Mouse (Mus musculus) gastrocnemius, postnatal 36 days (tissue): ENCODE data around the gene Slc7a11. TPM values are rescaled to one million over a fixed set of nuclear protein-coding genes. Genes with fewer than 3 reads are reported as not detected.

Source experiments
- DNase-seq, 2 experiments: peaks; one replicate each; pipeline ENCODE4 v3.0.0; 2022
- intact Hi-C: fragments of 180-260 bp; cut with DNase I; formaldehyde crosslinking; loops from one replicate; pipeline ENCODE4 v1.15.1; 2025
- total RNA-seq, 2 experiments: library from RNA; stranded (reverse); gene quantifications; 2 replicates each; pipeline ENCODE4 v1.2.3; 2021

The Slc7a11 gene
- total RNA-seq, 2 experiments from 2014 or later, result 0.20 to 0.36 TPM

DNA sequence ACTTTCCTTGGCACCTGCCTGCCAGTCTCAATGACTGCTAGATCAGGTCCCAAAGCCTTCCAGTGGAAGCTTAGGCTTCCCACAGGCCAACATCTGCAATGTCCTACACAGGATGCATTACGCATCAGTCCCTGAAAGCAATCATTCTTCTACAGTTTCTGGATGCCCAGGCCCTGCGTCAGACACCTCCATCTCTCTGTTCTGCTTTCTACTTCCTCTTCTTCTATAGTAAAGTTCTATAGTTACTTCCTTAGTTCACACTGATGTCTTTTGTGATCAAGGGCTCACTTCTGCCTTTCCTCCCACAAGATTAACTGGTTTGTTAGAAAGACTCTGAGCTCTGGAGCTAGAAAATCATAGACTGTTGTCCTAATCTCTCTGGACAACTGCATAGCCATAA is 36.6 kb downstream of the Slc7a11 start:
- intact Hi-C loops, result no loop called here
- no peak for DNase-seq

- no peak for DNase-seq
Observed at GRCm38 (mm10) chr3:50405915-50406314, 37.5 kb downstream of the Slc7a11 start.

GRCm38 (mm10) chr3:50388786-50389185 is 54.6 kb downstream of the Slc7a11 start:
- no peak for DNase-seq
- intact Hi-C loops, result loop anchor here (10.0 kb wide), 1 partner anchor 84 kb away; no protein-coding TSS in a partner anchor

More at GRCm38 (mm10) chr3:50405915-50406314, 37.5 kb downstream of the Slc7a11 start:
- intact Hi-C loops, result no loop called here

DNA sequence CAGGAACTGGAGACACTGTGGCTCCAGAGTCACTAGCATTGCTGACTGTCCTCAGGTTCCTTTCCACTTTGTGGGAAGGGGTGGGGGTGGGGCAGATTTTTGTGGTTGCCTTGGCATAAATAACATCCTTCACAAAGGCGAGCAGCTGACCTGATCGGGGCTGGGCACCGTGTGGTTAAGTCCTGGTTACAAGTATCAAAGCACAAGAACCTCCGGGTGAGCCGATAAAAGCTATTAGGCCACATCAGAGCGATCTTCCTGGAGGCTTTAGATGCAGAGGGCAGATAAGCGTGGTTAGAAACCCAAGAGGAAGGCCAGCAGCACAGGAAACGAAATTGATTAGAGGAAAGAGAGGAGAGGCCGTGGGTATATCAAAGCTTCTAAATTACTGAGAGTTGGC is 55.1 kb downstream of the Slc7a11 start:
- intact Hi-C loops, result loop anchor here (10.0 kb wide), 1 partner anchor 83 kb away; no protein-coding TSS in a partner anchor
- no peak for DNase-seq

GRCm38 (mm10) chr3:50387280-50387679 is 56.1 kb downstream of the Slc7a11 start:
- intact Hi-C loops, result loop anchor here (10.0 kb wide), 1 partner anchor 82 kb away; no protein-coding TSS in a partner anchor

DNA sequence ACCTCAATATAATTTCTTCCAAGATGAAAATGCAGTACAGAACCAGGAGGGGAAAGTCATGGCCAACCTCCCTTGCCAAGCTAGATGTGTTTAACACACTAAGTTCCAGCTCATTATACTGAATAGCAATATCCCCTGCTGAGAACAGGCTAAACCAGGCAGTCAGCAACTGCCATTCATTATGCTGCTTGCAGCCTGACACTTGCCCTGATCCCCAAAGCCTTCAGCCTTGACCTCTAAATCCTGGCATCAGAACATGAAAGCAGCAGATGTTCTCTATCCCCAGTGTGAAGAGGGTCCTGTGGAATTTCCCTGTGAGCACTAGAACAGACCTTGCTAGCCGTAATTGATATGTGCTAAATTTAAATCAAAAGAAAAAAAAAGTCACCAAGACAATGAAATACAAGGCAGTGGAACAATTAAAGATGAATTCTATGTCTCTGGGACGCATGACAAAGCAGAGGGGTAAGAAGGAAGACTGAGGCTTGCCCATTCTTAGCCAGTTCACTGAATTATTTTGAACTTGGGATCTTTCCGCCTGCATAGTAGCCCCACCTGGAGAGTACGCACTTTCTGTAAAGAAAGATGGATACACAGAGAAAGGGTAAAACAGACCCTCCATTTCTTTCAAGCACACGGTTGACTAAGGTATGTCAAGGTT is 56.7 kb downstream of the Slc7a11 start:
- intact Hi-C loops, result loop anchor here (10.0 kb wide), 1 partner anchor 82 kb away; no protein-coding TSS in a partner anchor
- DNase-seq, result no peak

More at GRCm38 (mm10) chr3:50387280-50387679, 56.1 kb downstream of the Slc7a11 start:
- DNase-seq, result no peak

- intact Hi-C loops, result loop anchor here (10.0 kb wide), 1 partner anchor 81 kb away; no protein-coding TSS in a partner anchor
- no peak for DNase-seq
Observed at GRCm38 (mm10) chr3:50386066-50386465, 57.3 kb downstream of the Slc7a11 start.

- intact Hi-C loops, result loop anchor here (5.0 to 10.0 kb wide), 3 partner anchors 78 to 740 kb away; no protein-coding TSS in a partner anchor
- no peak for DNase-seq
Observed at GRCm38 (mm10) chr3:50382729-50383128, 60.7 kb downstream of the Slc7a11 start.

DNA sequence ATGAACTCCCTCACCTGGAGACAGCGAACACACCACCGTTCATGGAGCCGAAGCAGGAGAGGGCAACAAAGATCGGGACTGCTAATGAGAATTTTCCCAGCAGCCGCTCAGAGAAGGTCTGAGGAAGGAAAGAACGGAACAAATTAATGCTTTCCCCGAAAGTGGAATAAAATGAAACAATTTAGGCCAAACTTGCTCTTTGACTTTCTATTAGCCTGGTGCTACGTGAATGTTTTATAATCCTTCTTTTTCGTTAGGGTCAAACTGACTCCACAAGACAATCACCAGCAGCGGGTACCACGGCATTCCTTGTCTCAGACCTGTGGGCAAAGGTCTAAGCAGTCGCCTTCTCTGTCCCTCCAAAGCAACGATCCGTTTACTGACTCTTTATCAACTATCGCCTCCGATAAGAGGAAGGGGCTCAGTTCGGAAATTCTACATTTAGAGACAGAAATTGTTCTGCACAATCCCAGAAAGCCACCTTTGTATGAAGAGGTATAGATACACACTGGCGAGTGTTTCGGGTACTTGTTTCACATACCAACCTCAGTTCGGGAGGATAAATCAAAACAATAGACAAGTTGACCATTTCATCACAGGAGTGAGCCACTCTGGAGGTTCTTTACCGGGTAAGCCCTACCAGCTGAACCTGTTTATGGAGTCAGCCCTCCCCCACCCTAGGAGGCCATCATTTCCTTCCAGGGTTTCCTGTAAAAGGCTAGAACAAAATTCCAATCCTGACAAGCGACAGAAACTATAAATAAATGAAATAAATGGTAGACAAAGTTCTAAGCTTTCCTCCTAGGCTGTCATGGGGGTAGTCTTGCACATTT is 61.3 kb downstream of the Slc7a11 start:
- DNase-seq, result no peak
- intact Hi-C loops, result loop anchor here (5.0 to 10.0 kb wide), 3 partner anchors 77 to 740 kb away; no protein-coding TSS in a partner anchor

- DNase-seq, result peak; percentile 43 to 61
- intact Hi-C loops, result loop anchor here (5.0 to 10.0 kb wide), 3 partner anchors 77 to 741 kb away; no protein-coding TSS in a partner anchor
Observed at GRCm38 (mm10) chr3:50381160-50381860, 62.1 kb downstream of the Slc7a11 start.

DNA sequence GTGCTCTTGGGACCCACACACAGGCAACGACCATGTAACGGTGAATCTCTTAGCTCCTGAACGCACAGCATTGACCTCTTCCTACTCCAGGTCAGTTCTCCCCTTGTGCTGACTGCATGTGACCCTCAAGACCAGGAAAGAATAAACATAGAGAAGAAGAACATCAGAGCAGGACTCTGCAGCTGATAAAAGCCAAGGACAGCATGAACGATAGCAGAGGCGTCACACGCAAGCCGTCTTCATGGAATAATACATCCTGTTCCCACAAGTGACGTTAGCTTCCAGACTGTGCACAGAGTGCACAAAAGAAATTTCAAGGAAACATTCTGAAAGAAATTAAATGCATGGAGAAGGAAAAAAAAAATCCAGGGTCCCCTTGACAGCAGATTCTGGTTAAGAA is 63.5 kb downstream of the Slc7a11 start:
- intact Hi-C loops, result loop anchor here (5.0 to 10.0 kb wide), 3 partner anchors 75 to 742 kb away; no protein-coding TSS in a partner anchor
- no peak for DNase-seq

GRCm38 (mm10) chr3:50375477-50375876 is 67.9 kb downstream of the Slc7a11 start:
- intact Hi-C loops, result no loop called here
- DNase-seq, result no peak

- intact Hi-C loops, result no loop called here
- no peak for DNase-seq
Observed at GRCm38 (mm10) chr3:50369791-50370190, 73.6 kb downstream of the Slc7a11 start.

GRCm38 (mm10) chr3:50367175-50367574 is 76.2 kb downstream of the Slc7a11 start:
- no peak for DNase-seq
- intact Hi-C loops, result no loop called here

DNA sequence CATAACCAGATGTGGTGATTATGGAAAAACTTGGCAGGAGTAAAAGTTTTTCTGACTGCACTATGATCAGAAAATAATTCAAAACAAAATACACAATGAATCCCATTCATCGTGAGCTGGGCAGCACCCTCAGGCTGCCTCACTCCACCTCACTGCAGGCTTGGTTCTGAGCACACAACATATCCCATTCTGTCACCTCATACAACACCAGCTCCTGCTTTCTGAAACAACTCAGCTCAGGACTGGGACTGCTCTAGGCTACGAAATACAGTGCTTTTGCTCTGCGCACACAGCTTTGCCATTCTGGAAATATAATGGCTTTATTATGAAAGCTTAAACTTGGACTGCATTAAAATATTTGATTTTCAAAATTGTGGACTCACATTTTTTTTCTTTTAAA is 79.8 kb downstream of the Slc7a11 start:
- no peak for DNase-seq
- intact Hi-C loops, result no loop called here

- DNase-seq, result no peak
Observed at GRCm38 (mm10) chr3:50347081-50347480, 96.3 kb downstream of the Slc7a11 start.

DNA sequence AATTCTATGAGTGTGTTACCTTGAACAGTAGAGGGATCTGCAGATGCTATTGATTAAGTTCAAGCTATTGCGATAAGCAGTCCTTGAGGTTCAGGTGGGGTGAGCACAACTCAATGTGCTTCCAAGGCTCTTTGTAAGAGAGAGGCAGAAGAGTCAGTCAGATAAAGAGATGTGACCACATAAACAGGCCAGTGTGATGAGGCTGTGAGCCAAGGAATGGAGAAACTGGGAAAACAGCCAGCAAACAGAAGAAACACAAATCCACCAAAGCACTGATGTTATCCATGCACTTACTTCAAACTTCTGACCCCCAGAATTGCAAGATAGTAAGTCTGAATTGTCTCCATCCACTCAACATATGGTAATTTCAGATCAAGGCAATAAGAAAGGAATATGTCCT is 99.0 kb downstream of the Slc7a11 start:
- intact Hi-C loops, result no loop called here
- DNase-seq, result no peak

More at GRCm38 (mm10) chr3:50347081-50347480, 96.3 kb downstream of the Slc7a11 start:
- intact Hi-C loops, result no loop called here

GRCm38 (mm10) chr3:50324524-50324923 is 118.9 kb downstream of the Slc7a11 start:
- intact Hi-C loops, result no loop called here
- DNase-seq, result no peak

DNA sequence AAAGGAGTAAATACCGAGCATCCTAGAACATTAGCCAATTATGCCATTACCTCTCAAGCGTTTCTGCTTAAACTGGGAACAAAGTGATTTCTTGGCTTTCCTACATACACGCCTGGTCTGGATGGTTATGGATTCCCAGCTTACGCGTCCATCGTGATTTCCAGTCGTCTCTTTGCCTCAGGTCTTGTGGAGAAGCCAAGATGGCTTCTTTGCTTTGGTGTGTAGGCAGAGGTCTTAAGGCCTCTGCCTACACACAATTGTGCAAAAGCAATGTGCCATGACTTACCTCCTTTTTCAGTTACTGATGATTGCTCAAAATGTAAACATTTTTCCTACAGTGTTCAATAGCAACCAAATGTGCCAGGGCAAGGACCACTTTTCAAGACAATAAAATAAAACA is 119.5 kb downstream of the Slc7a11 start:
- intact Hi-C loops, result no loop called here
- DNase-seq, result no peak

DNA sequence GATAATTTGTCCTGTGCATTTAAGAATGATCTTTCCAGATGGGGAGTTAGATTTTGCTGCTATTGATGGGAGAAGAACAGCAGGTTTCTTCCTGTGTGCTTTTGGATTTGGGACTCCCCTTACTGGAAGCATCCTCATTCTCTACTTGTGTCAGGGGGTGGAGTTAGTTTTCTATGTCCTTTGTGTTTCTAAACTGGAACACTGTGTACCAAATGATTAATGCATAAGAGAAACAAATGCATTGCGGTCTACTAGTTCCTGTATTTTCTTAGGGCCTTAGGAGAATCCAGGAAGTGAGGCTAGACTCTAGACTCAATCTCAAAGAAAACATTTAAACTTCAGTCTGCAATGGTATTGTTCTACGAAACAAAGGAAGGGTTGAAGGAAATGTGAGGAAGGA is 122.6 kb downstream of the Slc7a11 start:
- DNase-seq, result no peak
- intact Hi-C loops, result no loop called here
